Mouse (Mus musculus): ENCODE results near the gene Focad. TPM values are rescaled to one million over a fixed set of nuclear protein-coding genes. Genes with fewer than 3 reads are reported as not detected.

Gene Focad
- 8.3 and 11.7 TPM in 2 replicates for polyA plus RNA-seq (2012; rRNA removed)

GRCm38 (mm10) chr4:88094062-88094767, at the start of gene Focad:
Gene Focad, plus strand, starts transcription at chr4:88094629.
- DNase-seq (ENCODE audit: low read depth): peak; percentile 55

DNA sequence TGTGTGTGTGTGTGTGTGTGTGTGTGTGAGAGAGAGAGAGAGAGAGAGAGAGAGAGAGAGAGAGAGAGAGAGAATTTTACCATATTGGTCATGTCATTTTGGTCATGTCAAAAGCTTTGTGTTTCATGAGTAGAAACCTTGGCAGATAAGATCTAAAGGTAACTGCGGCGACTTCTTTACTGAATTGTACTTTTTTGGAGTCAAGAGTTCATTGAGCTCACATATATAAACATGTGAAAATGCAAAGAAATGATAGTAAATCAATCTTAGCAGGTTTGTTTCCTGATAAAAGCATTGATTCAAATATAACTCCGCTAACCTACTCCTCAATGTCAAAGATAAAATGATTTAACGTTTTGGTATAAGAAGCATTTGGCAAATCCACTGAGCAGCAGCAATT, 49.3 kb upstream of the Focad start:
- no peak for DNase-seq (ENCODE audit: low read depth)

- DNase-seq (ENCODE audit: low read depth): no peak
Measured at GRCm38 (mm10) chr4:88046280-88046679, 48.1 kb upstream of the Focad start.

GRCm38 (mm10) chr4:88075388-88075787, 19.0 kb upstream of the Focad start:
- no peak for DNase-seq (ENCODE audit: low read depth)

DNA sequence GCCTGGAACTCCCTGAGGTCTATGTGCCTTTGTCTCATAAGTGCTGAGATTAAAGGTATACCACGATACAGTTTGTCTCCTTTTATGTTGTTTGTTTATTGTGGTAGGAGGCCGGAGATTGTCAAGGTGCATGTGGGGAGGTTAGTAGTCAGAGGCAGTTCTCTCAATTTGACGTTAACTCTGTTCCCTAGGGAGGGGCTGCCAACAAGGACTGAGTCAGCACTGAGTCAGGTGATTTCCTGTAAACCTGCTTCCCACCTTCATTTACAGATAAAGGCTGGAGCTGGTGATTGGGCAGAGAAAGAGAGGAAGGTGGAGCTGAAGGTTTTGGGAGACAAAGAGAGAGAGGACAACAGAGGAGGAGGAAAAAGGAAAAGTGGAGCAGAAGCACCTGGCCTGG, 15.4 kb upstream of the Focad start:
- no peak for DNase-seq (ENCODE audit: low read depth)

DNA sequence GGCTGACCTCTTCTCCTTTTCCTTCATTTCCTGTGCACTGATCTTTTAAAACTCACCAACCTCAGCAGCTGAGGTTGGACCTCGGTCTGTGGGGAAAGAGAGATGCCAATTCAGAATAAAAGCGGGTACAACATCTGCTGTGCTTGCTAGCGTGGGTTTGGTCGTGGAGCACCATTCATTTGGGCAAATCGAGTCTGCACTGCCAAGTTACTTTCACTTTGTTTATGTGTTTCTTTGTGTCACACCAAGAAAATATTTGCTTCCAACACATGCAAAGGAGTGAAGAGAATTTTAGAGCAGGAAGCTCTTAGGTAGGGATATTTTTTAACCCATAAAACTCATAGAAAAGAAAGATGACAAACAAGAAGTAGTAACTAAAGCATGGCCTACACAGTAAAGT, 13.0 kb upstream of the Focad start:
- no peak for DNase-seq (ENCODE audit: low read depth)

GRCm38 (mm10) chr4:88081885-88082284, 12.5 kb upstream of the Focad start:
- DNase-seq (ENCODE audit: low read depth): no peak

DNA sequence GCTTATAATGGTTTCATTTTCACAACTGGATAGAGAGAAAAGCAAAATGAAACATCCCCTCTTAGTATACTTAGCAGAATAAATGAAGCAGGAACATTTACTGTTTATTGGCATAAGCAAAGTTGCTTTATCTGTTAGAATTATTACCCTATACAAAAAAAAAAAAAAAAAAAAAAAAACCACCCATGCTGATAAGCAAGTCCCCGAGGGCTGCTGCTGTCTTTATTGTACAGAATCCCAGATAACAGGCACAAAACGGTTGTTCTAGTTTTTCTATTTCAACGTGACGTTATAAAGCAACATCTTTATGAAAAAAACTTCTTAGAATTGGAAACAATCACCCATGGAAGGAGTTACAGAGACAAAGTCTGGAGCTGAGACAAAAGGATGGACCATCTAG, 12.0 kb upstream of the Focad start:
- DNase-seq (ENCODE audit: low read depth): no peak

- no peak for DNase-seq (ENCODE audit: low read depth)
Measured at GRCm38 (mm10) chr4:88083781-88084180, 10.6 kb upstream of the Focad start.

- DNase-seq (ENCODE audit: low read depth): no peak
Measured at GRCm38 (mm10) chr4:88090316-88090715, 4.1 kb upstream of the Focad start.

- no peak for DNase-seq (ENCODE audit: low read depth)
Measured at GRCm38 (mm10) chr4:88094768-88095420, 465 bp downstream of the Focad start.

DNA sequence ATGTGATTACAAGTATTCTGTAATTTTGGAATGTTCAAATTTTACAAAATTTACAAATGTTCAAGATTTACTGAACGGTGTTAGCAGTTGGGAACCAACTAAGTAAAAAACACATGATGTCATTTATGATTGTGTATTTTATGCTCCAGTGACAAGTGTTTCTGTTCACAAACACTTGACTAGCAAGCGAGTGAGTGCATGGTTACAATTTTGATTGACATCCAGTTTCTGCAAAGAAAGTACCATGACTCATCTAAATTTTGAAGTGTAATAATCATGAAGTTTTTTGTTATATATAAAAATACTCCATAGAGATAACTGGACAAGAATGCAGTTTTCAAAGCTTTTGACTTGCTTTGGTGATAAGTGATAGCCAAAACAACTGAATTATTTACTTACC, 1.3 kb downstream of the Focad start:
- no peak for DNase-seq (ENCODE audit: low read depth)

- DNase-seq (ENCODE audit: low read depth): no peak
Measured at GRCm38 (mm10) chr4:88108585-88108984, 14.2 kb downstream of the Focad start.

GRCm38 (mm10) chr4:88117331-88117730, 22.9 kb downstream of the Focad start:
- no peak for DNase-seq (ENCODE audit: low read depth)

GRCm38 (mm10) chr4:88117942-88118341, 23.5 kb downstream of the Focad start:
- no peak for DNase-seq (ENCODE audit: low read depth)

GRCm38 (mm10) chr4:88118750-88119395, 24.4 kb downstream of the Focad start:
- no peak for DNase-seq (ENCODE audit: low read depth)

- no peak for DNase-seq (ENCODE audit: low read depth)
Measured at GRCm38 (mm10) chr4:88120091-88120490, 25.7 kb downstream of the Focad start.

GRCm38 (mm10) chr4:88122472-88122871, 28.0 kb downstream of the Focad start:
- no peak for DNase-seq (ENCODE audit: low read depth)

- no peak for DNase-seq (ENCODE audit: low read depth)
Measured at GRCm38 (mm10) chr4:88135936-88136335, 41.5 kb downstream of the Focad start.

DNA sequence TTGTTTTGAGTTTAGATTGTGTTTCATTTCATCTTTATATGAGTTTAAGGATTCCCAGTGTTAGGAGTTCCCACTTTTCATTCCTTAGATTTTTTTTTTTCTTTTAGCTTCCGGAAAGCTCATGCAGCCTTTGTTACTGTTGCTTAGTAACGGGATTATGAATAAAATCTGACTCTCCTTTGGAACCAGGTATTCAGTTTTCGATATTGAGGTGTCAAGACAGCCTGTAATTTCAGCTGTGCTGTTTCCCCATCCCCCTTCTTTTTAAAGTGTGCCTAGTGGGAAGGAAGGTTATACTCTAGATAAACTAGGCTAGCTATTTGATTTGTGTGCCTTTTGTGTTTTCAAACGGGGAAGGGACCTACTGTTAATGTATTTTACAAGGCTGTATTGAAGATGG, 42.1 kb downstream of the Focad start:
- DNase-seq (ENCODE audit: low read depth): no peak

- peak; percentile 59 for DNase-seq (ENCODE audit: low read depth)
Measured at GRCm38 (mm10) chr4:88138366-88138917, 44.0 kb downstream of the Focad start.

GRCm38 (mm10) chr4:88149462-88149861, 55.0 kb downstream of the Focad start:
- no peak for DNase-seq (ENCODE audit: low read depth)

Measured in gonadal fat pad, adult 2 months (tissue).